Mouse (Mus musculus) gastrocnemius, adult 8-10 months (tissue): ENCODE data around the gene Lhx5. TPM values are rescaled to one million over a fixed set of nuclear protein-coding genes. Genes with fewer than 3 reads are reported as not detected.

ENCODE experiments used
- DNase-seq, 2 experiments: peaks; one replicate each; pipeline ENCODE4 v3.0.0; 2022; ENCODE audit warnings: low spot score in 2 of 2
- total RNA-seq, 4 experiments: library from RNA; stranded (reverse); gene quantifications; 2 replicates each; pipeline ENCODE4 v1.2.4; 2022

Lhx5 gene
- total RNA-seq, 4 experiments from 2014 or later: not detected

GRCm38 (mm10) chr5:120432486-120433015 lies 1.1 kb downstream of the Lhx5 start:
- DNase-seq: no peak

GRCm38 (mm10) chr5:120433135-120433760 lies 1.7 kb downstream of the Lhx5 start:
- DNase-seq: no peak

- DNase-seq: no peak
Observed at GRCm38 (mm10) chr5:120434231-120434735, 2.8 kb downstream of the Lhx5 start.

GRCm38 (mm10) chr5:120435006-120435681 lies 3.6 kb downstream of the Lhx5 start:
- no peak for DNase-seq

GRCm38 (mm10) chr5:120435731-120436501 lies 4.4 kb downstream of the Lhx5 start:
- no peak for DNase-seq

GRCm38 (mm10) chr5:120436885-120437495 lies 5.5 kb downstream of the Lhx5 start:
- DNase-seq: no peak

GRCm38 (mm10) chr5:120437539-120437938 lies 6.0 kb downstream of the Lhx5 start:
- DNase-seq: no peak

GRCm38 (mm10) chr5:120437986-120438385 lies 6.5 kb downstream of the Lhx5 start:
- no peak for DNase-seq

- no peak for DNase-seq
Observed at GRCm38 (mm10) chr5:120438469-120438868, 7.0 kb downstream of the Lhx5 start.

GRCm38 (mm10) chr5:120438991-120439710 lies 7.7 kb downstream of the Lhx5 start:
- no peak for DNase-seq

GRCm38 (mm10) chr5:120439887-120440670 lies 8.6 kb downstream of the Lhx5 start:
- DNase-seq: no peak

- DNase-seq: peak; percentile 59 to 69
Observed at GRCm38 (mm10) chr5:120440733-120441132, 9.2 kb downstream of the Lhx5 start.

- DNase-seq: no peak
Observed at GRCm38 (mm10) chr5:120447305-120447704, 15.8 kb downstream of the Lhx5 start.

GRCm38 (mm10) chr5:120454756-120455337 lies 23.3 kb downstream of the Lhx5 start:
- no peak for DNase-seq

- DNase-seq: no peak
Observed at GRCm38 (mm10) chr5:120456253-120456652, 24.8 kb downstream of the Lhx5 start.

GRCm38 (mm10) chr5:120456841-120457554 lies 25.5 kb downstream of the Lhx5 start:
- DNase-seq: no peak

GRCm38 (mm10) chr5:120457628-120458027 lies 26.1 kb downstream of the Lhx5 start:
- DNase-seq: no peak

GRCm38 (mm10) chr5:120459133-120459532 lies 27.6 kb downstream of the Lhx5 start:
- no peak for DNase-seq

- no peak for DNase-seq
Observed at GRCm38 (mm10) chr5:120461902-120462301, 30.4 kb downstream of the Lhx5 start.
